Mouse (Mus musculus) stomach, embryonic 14.5 days (tissue): ENCODE data around the gene Ltbp2. TPM values are rescaled to one million over a fixed set of nuclear protein-coding genes. Genes with fewer than 3 reads are reported as not detected.

ENCODE experiments used
- ATAC-seq: fragments of 200-750 bp; cut with Nextera tagmentation; 2 replicates; pipeline ENCODE4 v1.8.0; 2017; ENCODE audit warnings: low read depth, moderate TSS enrichment; ENCODE audit not compliant: insufficient number of reproducible peaks, insufficient read depth, low FRiP score
- H3K27ac ChIP-seq: fragments of 300-500 bp; sonication (generic); 2 replicates; pipeline ENCODE4 v1.5.1; 2014; ENCODE audit warnings: mild to moderate bottlenecking, low read length, moderate library complexity, mixed read lengths
- H3K27me3 ChIP-seq: fragments of 300-500 bp; sonication (generic); 2 replicates; pipeline ENCODE4 v1.6.1; 2014; ENCODE audit warnings: low read length, control low read depth, mixed read lengths; ENCODE audit not compliant: control insufficient read depth, insufficient read depth
- H3K36me3 ChIP-seq: fragments of 300-500 bp; sonication (generic); 2 replicates; pipeline ENCODE4 v1.6.1; 2014; ENCODE audit warnings: mild to moderate bottlenecking, control low read depth, low read length, moderate library complexity, mixed read lengths; ENCODE audit not compliant: control insufficient read depth, insufficient read depth
- H3K4me1 ChIP-seq: fragments of 300-500 bp; sonication (generic); 2 replicates; pipeline ENCODE4 v1.6.1; 2014; ENCODE audit warnings: low read length, control low read depth, mixed read lengths; ENCODE audit not compliant: control insufficient read depth, insufficient read depth
- H3K4me2 ChIP-seq: fragments of 300-500 bp; sonication (generic); replicated peaks from 2 replicates; pipeline ENCODE4 v1.6.1; 2014; ENCODE audit warnings: low read depth, low read length, control low read depth
- H3K4me3 ChIP-seq: fragments of 300-500 bp; sonication (generic); 2 replicates; pipeline ENCODE4 v1.5.1; 2014; ENCODE audit warnings: low read depth, low read length, control low read depth
- H3K9ac ChIP-seq: fragments of 300-500 bp; sonication (generic); replicated peaks from 2 replicates; pipeline ENCODE4 v1.6.1; 2014; ENCODE audit warnings: low read depth, mild to moderate bottlenecking, control low read depth, low read length, moderate library complexity, mixed read lengths
- H3K9me3 ChIP-seq: fragments of 300-500 bp; sonication (generic); 2 replicates; pipeline ENCODE4 v1.6.1; 2016; ENCODE audit warnings: low read depth, low read length, control low read depth; ENCODE audit not compliant: control insufficient read depth
- WGBS: fragments of 180-500 bp; shearing (Covaris S2); extraction: QIAGEN DNeasy Blood & Tissue Kit; methylation state at CpG from one replicate; pipeline ENCODE4 v1.1.7; 2014; 5-methylcytosine and 5-hydroxymethylcytosine counted together
- polyA plus RNA-seq: library from polyadenylated mRNA; unstranded; fragments of >200 nt; fragmentation: Nextera tagmentation; extraction: Ambion mirVana; gene quantifications from 2 replicates; pipeline ENCODE4 v1.2.1, GENCODE M21; 2014

The Ltbp2 gene
- polyA plus RNA-seq, 1 experiment from 2014 or later, result 0.36 TPM

DNA sequence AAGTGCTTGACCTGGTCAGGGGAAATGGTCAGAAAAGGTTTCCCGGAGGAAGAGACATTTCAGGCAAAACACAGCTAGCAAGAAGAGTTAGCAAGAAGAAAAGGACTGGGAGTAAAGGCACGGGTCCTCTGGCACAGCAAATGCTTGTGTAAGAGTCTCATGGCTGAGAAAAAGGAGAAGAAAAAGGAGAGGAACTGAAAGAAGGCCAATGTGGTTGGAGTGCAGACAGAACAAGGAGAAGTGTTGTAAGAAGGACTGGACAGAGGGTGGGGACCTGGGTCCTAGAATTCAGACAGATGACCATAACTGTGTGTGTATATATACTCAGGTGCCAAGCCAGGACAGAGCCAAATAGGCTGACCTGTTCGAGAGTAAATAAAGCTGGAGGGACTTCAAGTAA is 128.2 kb downstream of the Ltbp2 start:
- 63% methylated on average over 3 of the region's 3 CpGs for WGBS
- no peak for ATAC-seq
- H3K36me3 ChIP-seq, result no peaks in the 10 kb centered on the region

DNA sequence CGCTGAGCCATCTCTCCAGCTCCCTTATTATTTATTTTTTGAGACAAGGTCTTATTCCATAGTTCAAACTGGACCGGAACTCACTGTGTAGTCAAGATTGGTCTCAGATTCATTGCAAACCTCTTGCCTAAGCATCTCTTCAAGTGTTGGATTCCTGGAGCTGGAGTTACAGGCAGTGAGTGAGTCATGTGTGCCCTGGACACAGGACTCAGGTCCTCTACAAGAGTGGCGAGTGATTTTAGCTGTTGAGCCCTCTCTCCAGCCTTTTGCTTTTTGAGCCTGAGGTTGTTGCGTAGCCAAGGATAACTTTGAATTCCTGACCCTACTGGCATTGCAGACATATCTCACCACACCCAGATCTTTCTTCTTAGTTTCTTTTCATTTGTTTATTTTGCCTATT is 130.6 kb downstream of the Ltbp2 start:
- H3K9me3 ChIP-seq, result no peaks in the 10 kb centered on the region
- ATAC-seq, result no peak

More for the DNA sequence above, 128.2 kb downstream of the Ltbp2 start:
- H3K9me3 ChIP-seq, result no peaks in the 10 kb centered on the region
- no peak overlapping the region for H3K9ac ChIP-seq
- no peak overlapping the region for H3K4me3 ChIP-seq
- no peak overlapping the region for H3K4me2 ChIP-seq
- 0 out of 2 replicates have a peak, but pooled peaks cover 3% of the 10 kb centered on the region for H3K4me1 ChIP-seq
- H3K27ac ChIP-seq, result no peak overlapping the region
- H3K27me3 ChIP-seq, result no peaks in the 10 kb centered on the region

DNA sequence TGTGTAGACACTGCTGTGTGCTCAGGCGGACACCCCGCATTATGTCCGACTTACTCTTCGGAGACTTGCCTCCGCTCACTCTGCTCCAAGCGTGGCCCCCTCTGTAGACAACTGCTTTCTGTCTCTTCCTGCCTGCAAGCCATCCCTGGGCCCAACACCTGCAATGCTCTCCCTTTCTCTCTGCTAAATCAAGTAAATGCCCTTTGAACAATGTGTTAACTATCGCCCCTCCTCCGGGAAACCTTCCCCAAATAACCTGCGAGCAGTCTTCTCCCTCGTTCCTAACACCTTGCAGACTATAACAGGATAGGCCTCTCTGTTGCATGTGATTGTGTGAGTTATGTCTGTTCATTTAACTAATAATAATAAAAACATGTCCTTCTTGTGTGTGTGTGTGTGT is 132.8 kb downstream of the Ltbp2 start:
- no peaks in the 10 kb centered on the region for H3K9me3 ChIP-seq
- no peak for ATAC-seq
- no peaks in the 10 kb centered on the region for H3K27me3 ChIP-seq
- 0 out of 2 replicates have a peak, but pooled peaks cover 3% of the 10 kb centered on the region for H3K4me1 ChIP-seq
- WGBS, result 78% methylated on average over 10 of the region's 10 CpGs
- H3K9ac ChIP-seq, result no peak overlapping the region
- no peak overlapping the region for H3K27ac ChIP-seq
- no peak overlapping the region for H3K4me3 ChIP-seq
- H3K36me3 ChIP-seq, result no peaks in the 10 kb centered on the region
- H3K4me2 ChIP-seq, result no peak overlapping the region

More for the DNA sequence above, 130.6 kb downstream of the Ltbp2 start:
- 0 out of 2 replicates have a peak, but pooled peaks cover 3% of the 10 kb centered on the region for H3K4me1 ChIP-seq
- H3K36me3 ChIP-seq, result no peaks in the 10 kb centered on the region
- H3K4me2 ChIP-seq, result no peak overlapping the region
- no peak overlapping the region for H3K9ac ChIP-seq
- no peaks in the 10 kb centered on the region for H3K27me3 ChIP-seq
- no peak overlapping the region for H3K4me3 ChIP-seq
- 54% methylated on average over 4 of the region's 4 CpGs for WGBS
- no peak overlapping the region for H3K27ac ChIP-seq

DNA sequence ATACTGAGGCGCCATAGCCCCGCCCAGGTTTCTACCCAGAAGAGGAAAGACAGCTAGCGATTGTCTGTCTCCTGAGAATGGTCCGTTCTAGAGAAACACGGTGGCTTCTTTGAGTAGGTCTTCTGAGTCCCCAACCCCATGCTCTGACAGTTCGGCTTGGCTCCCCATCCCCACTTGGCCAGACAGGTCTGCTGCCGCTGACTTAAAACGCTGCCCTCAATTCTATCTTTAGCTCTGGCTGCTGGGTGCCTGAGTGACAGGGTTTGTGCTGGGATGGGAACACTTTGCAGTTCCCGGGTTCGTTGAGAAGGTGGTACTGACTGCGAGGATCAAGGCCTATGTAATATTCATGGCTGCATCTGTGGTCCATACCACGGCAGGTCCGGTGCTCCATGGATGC is 143.0 kb downstream of the Ltbp2 start:
- H3K4me2 ChIP-seq, result no peak overlapping the region
- ATAC-seq, result no peak
- no peaks in the 10 kb centered on the region for H3K36me3 ChIP-seq
- no peak overlapping the region for H3K9ac ChIP-seq
- WGBS, result 69% methylated on average over 13 of the region's 13 CpGs
- no peaks in the 10 kb centered on the region for H3K9me3 ChIP-seq
- H3K4me1 ChIP-seq, result no peaks in the 10 kb centered on the region
- H3K27me3 ChIP-seq, result no peaks in the 10 kb centered on the region
- H3K27ac ChIP-seq, result no peak overlapping the region
- no peak overlapping the region for H3K4me3 ChIP-seq

Other genes with a start within 250 kb of the Ltbp2 start
- not detected in 2 replicates for gene Vrtn, start 235.5 kb downstream of the Ltbp2 start, polyA plus RNA-seq
- 0.19 TPM in 1 of 2 replicates, not detected in the other for gene Syndig1l, start 177.7 kb downstream of the Ltbp2 start, polyA plus RNA-seq
- gene Npc2, start 103.4 kb downstream of the Ltbp2 start, polyA plus RNA-seq, result 66.2 and 66.6 TPM in 2 replicates
- 122 and 137 TPM in 2 replicates for gene Isca2, start 103.3 kb downstream of the Ltbp2 start, polyA plus RNA-seq
- 145 and 147 TPM in 2 replicates for gene Fcf1, start 94.4 kb upstream of the Ltbp2 start, polyA plus RNA-seq
- 15.1 and 15.3 TPM in 2 replicates for gene Arel1, start 94.4 kb upstream of the Ltbp2 start, polyA plus RNA-seq
- gene Ylpm1, start 119.8 kb upstream of the Ltbp2 start, polyA plus RNA-seq, result 50.8 and 54.5 TPM in 2 replicates
- 4.4 and 5.3 TPM in 2 replicates for gene Prox2, start 234.2 kb upstream of the Ltbp2 start, polyA plus RNA-seq
- 99.1 and 102 TPM in 2 replicates for gene Dlst, start 234.3 kb upstream of the Ltbp2 start, polyA plus RNA-seq